Mouse (Mus musculus): Measurements from ENCODE around the gene Mafg. TPM values are rescaled to one million over a fixed set of nuclear protein-coding genes. Genes with fewer than 3 reads are reported as not detected.
A peak's percentile ranks its signal among the peaks of the same experiment; 100 is the strongest.

The Mafg gene
- polyA plus RNA-seq, 1 experiment from 2014 or later, result 36.4 TPM

- Histone ChIP-seq H3K4me3 (replicated peaks) (peak within 1 kb of the TSS; percentile 50), H3K4me1 (peaks cover 30% of the 10 kb centered on the region), H3K4me2 (replicated peaks) (peak within 1 kb of the TSS; percentile 85), H3K27ac (replicated peaks) (no peak within 1 kb of the TSS), H3K36me3 (no peaks in the 10 kb centered on the region), H3K9ac (peak within 1 kb of the TSS; percentile 21; the same call in 1 of the 2 replicates), H3K27me3 (peaks cover 70% of the 10 kb centered on the region), H3K9me3 (replicated peaks) (no peaks in the 10 kb centered on the region)
- no peak for ATAC-seq (ENCODE audit: insufficient number of reproducible peaks, low FRiP score, low TSS enrichment, low read depth)
- under 1% methylated on average over 35 of the region's 35 CpGs for WGBS
Measured at GRCm38 (mm10) chr11:120661076-120661460, 27.7 kb upstream of the Mafg start, which contains the start of gene Notum. Notum (minus strand) TSS chr11:120661175.

GRCm38 (mm10) chr11:120660301-120661075 is 27.1 kb upstream of the Mafg start:
- peak overlapping the region; percentile 21; the same call in 1 of the 2 replicates for H3K9ac ChIP-seq
- H3K9me3 ChIP-seq (replicated peaks), result no peaks in the 10 kb centered on the region
- peaks cover 70% of the 10 kb centered on the region for H3K27me3 ChIP-seq
- H3K36me3 ChIP-seq, result no peaks in the 10 kb centered on the region
- under 1% methylated on average over 90 of the region's 95 CpGs for WGBS
- H3K4me2 ChIP-seq (replicated peaks), result peak overlapping the region; percentile 85
- H3K27ac ChIP-seq (replicated peaks), result no peak overlapping the region
- peaks cover 26% of the 10 kb centered on the region for H3K4me1 ChIP-seq
- peak overlapping the region; percentile 50 for H3K4me3 ChIP-seq (replicated peaks)
- ATAC-seq (ENCODE audit: insufficient number of reproducible peaks, low FRiP score, low TSS enrichment, low read depth), result peak; percentile 35

DNA sequence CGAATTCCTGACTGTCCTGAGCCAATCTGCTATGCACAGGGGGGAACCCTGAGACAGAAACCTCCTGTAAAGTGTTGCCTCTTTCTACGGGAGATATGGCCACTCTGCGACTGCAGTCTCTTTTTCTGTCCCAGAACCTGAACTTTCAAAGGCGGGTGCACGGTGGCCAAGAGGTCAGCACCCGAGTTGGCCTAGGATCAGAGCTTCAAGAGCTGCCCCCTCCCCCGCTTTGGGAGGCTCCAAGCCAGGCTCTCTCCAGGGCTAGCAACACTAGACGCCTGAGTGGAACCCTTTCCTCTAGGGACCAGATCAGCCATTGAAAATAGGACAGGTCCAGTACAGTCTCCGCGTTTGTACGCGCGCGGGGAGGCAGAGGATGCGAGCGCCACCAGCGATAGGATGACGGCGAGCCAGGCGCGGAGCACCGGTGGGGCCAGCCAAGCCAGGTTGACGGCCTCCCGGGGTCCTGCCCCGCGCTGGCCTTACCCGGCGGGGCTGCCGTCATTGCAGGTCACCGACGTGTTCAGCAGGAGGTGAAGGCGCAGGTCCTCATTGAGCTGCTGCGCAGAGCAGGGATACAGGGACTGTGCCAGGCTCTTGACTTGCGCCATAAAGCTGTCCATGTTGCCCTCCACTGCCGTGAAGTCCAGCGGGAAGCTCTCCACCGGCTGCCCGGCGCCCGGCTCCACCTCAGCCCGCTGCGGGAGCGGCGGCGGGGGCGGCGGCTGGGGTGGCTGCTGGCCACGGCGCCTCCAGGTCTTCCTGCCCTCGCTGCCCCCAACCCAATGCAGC is 26.3 kb upstream of the Mafg start:
- Histone ChIP-seq H3K4me2 (replicated peaks) (peak overlapping the region; percentile 85), H3K36me3 (no peaks in the 10 kb centered on the region), H3K9ac (0 out of 2 replicates have a peak overlapping the region, but pooled peaks have one; percentile 21), H3K27me3 (peaks cover 70% of the 10 kb centered on the region), H3K9me3 (replicated peaks) (no peaks in the 10 kb centered on the region), H3K4me3 (replicated peaks) (peak overlapping the region; percentile 50), H3K4me1 (peaks cover 25% of the 10 kb centered on the region), H3K27ac (replicated peaks) (no peak overlapping the region)
- no peak for ATAC-seq (ENCODE audit: insufficient number of reproducible peaks, low FRiP score, low TSS enrichment, low read depth)
- WGBS, result 1% methylated on average over 50 of the region's 50 CpGs

DNA sequence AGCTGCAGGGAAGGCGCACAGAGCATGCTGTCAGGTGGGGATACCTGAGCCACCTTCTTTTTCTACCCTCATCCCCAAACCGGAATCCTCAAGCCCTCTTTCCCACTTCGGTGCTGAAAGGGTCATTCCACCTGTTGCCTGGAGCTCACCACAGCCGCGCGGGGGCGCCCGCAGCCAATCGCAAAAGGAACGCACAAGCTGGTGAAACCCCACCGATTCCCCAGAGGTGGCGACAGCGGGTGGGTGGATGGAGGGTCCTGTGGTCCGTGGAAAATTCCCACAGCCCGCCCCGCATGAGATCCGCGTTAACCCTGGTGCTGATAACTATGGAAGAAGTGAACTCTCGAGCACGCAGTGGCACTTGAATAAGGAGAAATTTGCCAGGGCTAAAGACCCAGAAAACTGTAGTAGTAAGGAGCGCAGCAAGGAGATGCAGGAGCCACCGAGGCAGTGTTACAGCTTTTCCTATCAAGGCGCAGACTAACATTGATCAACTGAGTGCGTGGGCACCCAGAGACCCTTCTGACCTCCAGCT is 25.5 kb upstream of the Mafg start:
- no peak for ATAC-seq (ENCODE audit: insufficient number of reproducible peaks, low FRiP score, low TSS enrichment, low read depth)
- peak overlapping the region; percentile 50 for H3K4me3 ChIP-seq (replicated peaks)

GRCm38 (mm10) chr11:120657301-120657700 is 23.9 kb upstream of the Mafg start:
- Histone ChIP-seq H3K9me3 (replicated peaks) (no peaks in the 10 kb centered on the region), H3K4me2 (replicated peaks) (no peak overlapping the region), H3K4me3 (replicated peaks) (no peak overlapping the region), H3K27me3 (peaks cover 54% of the 10 kb centered on the region), H3K36me3 (no peaks in the 10 kb centered on the region), H3K9ac (no peak overlapping the region), H3K27ac (replicated peaks) (no peak overlapping the region), H3K4me1 (peaks cover 25% of the 10 kb centered on the region)
- WGBS, result 79% methylated on average over 4 of the region's 4 CpGs
- ATAC-seq (ENCODE audit: insufficient number of reproducible peaks, low FRiP score, low TSS enrichment, low read depth), result no peak

More for the DNA sequence above, 25.5 kb upstream of the Mafg start:
- no peak overlapping the region for H3K9ac ChIP-seq
- H3K27ac ChIP-seq (replicated peaks), result no peak overlapping the region
- H3K4me1 ChIP-seq, result peaks cover 25% of the 10 kb centered on the region
- H3K36me3 ChIP-seq, result no peaks in the 10 kb centered on the region
- peak overlapping the region; percentile 85; the same call in 1 of the 2 replicates for H3K4me2 ChIP-seq (replicated peaks)
- peaks cover 70% of the 10 kb centered on the region for H3K27me3 ChIP-seq
- WGBS, result 2% methylated on average over 24 of the region's 24 CpGs
- H3K9me3 ChIP-seq (replicated peaks), result no peaks in the 10 kb centered on the region

- H3K27ac ChIP-seq (replicated peaks), result no peak overlapping the region
- H3K9me3 ChIP-seq (replicated peaks), result no peaks in the 10 kb centered on the region
- ATAC-seq (ENCODE audit: insufficient number of reproducible peaks, low FRiP score, low TSS enrichment, low read depth), result no peak
- peaks cover 10% of the 10 kb centered on the region for H3K4me1 ChIP-seq
- no peak overlapping the region for H3K4me3 ChIP-seq (replicated peaks)
- no peaks in the 10 kb centered on the region for H3K36me3 ChIP-seq
- no peak overlapping the region for H3K4me2 ChIP-seq (replicated peaks)
- H3K27me3 ChIP-seq, result peaks cover 28% of the 10 kb centered on the region
- no peak overlapping the region for H3K9ac ChIP-seq
- 43% methylated on average over 3 of the region's 3 CpGs for WGBS
Measured at GRCm38 (mm10) chr11:120654741-120655140, 21.3 kb upstream of the Mafg start.

GRCm38 (mm10) chr11:120651872-120652271 is 18.5 kb upstream of the Mafg start:
- no peak overlapping the region for H3K4me3 ChIP-seq (replicated peaks)
- H3K27me3 ChIP-seq, result peaks cover 15% of the 10 kb centered on the region
- no peak overlapping the region for H3K4me2 ChIP-seq (replicated peaks)
- no peak for ATAC-seq (ENCODE audit: insufficient number of reproducible peaks, low FRiP score, low TSS enrichment, low read depth)
- no peaks in the 10 kb centered on the region for H3K9me3 ChIP-seq (replicated peaks)
- no peak overlapping the region for H3K9ac ChIP-seq
- WGBS, result 73% methylated on average over 3 of the region's 3 CpGs
- no peaks in the 10 kb centered on the region for H3K36me3 ChIP-seq
- no peak overlapping the region for H3K27ac ChIP-seq (replicated peaks)
- H3K4me1 ChIP-seq, result peaks cover 9% of the 10 kb centered on the region

GRCm38 (mm10) chr11:120648001-120648476 is 14.6 kb upstream of the Mafg start, which contains the start of gene Myadml2:
Myadml2 (minus strand) TSS chr11:120648158.
- no peak for ATAC-seq (ENCODE audit: insufficient number of reproducible peaks, low FRiP score, low TSS enrichment, low read depth)
- 4% methylated on average over 13 of the region's 13 CpGs for WGBS
- peaks cover 12% of the 10 kb centered on the region for H3K4me1 ChIP-seq
- peaks cover 11% of the 10 kb centered on the region for H3K27me3 ChIP-seq
- H3K27ac ChIP-seq (replicated peaks), result no peak within 1 kb of the TSS
- H3K36me3 ChIP-seq, result no peaks in the 10 kb centered on the region
- H3K9ac ChIP-seq, result no peak within 1 kb of the TSS
- no peaks in the 10 kb centered on the region for H3K9me3 ChIP-seq (replicated peaks)
- H3K4me2 ChIP-seq (replicated peaks), result peak within 1 kb of the TSS; percentile 8
- H3K4me3 ChIP-seq (replicated peaks), result 0 out of 2 replicates have a peak within 1 kb of the TSS, but pooled peaks have one; percentile 0

DNA sequence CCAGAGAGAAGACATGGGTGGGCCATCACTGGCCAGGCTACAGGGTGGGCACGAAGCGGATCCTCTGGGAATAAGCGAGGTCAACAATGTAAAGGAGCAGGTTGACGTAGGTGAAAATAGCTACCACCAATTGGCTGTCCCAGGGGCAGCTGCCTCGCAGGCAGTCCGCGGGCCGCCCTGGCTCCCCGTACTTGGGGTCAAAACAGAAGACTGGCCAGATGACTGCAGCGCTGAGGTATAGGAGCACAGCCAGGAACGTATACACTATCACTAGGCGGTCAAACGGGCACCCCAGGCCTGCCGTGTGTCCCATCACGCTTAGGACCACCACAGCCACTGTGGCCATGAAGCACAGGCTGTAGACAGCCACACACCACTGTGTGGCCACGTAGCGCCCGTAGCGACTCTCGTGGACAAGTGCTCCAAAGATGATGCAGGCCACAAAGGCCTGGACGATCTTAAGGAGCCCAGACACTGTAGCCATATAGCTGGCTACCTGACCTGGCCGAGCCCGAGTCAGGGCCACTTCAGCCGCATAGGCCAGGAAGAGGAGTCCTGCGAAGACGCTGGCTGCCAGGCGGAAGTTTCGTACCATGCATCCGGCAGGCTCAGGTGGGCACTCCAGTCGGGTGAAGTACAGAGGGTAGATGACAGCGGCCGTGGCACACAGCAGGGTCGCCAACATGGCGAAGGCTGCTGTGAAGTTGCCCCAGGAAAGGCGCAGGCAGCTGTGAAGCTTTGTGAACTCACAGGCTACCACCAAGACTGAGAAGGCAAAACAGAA is 13.8 kb upstream of the Mafg start:
- H3K9ac ChIP-seq, result no peak overlapping the region
- WGBS, result 75% methylated on average over 35 of the region's 35 CpGs
- no peak for ATAC-seq (ENCODE audit: insufficient number of reproducible peaks, low FRiP score, low TSS enrichment, low read depth)

DNA sequence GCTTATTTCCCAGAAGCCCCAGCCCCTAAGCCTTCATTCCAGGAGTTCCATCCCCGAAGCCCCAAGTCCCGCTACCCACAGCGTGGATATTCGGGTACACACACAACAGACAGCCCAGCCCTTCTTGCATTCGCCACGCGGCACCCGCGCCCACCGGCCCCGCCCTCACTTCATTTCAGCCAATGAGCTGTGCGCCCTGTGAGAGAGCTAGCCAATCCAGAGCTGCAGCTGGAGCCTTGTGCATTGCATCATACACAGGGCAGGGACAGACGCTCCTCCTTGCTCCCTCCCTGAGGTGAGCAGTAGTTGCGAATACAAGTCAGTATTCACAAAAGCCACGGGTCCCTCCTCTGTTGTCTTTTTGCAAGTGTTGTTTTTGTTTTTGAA is 10.2 kb upstream of the Mafg start, which contains the start of gene Pycr1:
Gene Pycr1 (minus strand): TSS at position 169 of the 387 bp plus-strand sequence.
- Histone ChIP-seq H3K36me3 (no peaks in the 10 kb centered on the region), H3K4me2 (replicated peaks) (peak within 1 kb of the TSS; percentile 96), H3K9ac (peak within 1 kb of the TSS; percentile 63), H3K4me3 (replicated peaks) (peak within 1 kb of the TSS; percentile 55), H3K9me3 (replicated peaks) (no peaks in the 10 kb centered on the region), H3K27me3 (peaks cover 11% of the 10 kb centered on the region), H3K4me1 (peaks cover 29% of the 10 kb centered on the region), H3K27ac (replicated peaks) (peak within 1 kb of the TSS; percentile 74)
- 0% methylated on average over 15 of the region's 15 CpGs for WGBS
- ATAC-seq (ENCODE audit: insufficient number of reproducible peaks, low FRiP score, low TSS enrichment, low read depth), result peak; percentile 99

More for the DNA sequence above, 13.8 kb upstream of the Mafg start:
- no peaks in the 10 kb centered on the region for H3K9me3 ChIP-seq (replicated peaks)
- peaks cover 20% of the 10 kb centered on the region for H3K4me1 ChIP-seq
- no peak overlapping the region for H3K27ac ChIP-seq (replicated peaks)
- peak overlapping the region; percentile 8; the same call in 1 of the 2 replicates for H3K4me2 ChIP-seq (replicated peaks)
- H3K27me3 ChIP-seq, result peaks cover 11% of the 10 kb centered on the region
- H3K4me3 ChIP-seq (replicated peaks), result no peak overlapping the region
- no peaks in the 10 kb centered on the region for H3K36me3 ChIP-seq

Measured in embryonic facial prominence, embryonic 15.5 days (tissue).